Mouse (Mus musculus) neural tube, embryonic 13.5 days (tissue): Measurements from ENCODE around the gene Drg2. TPM values are rescaled to one million over a fixed set of nuclear protein-coding genes. Genes with fewer than 3 reads are reported as not detected.

Experiments
- ATAC-seq: fragments of 200-750 bp; cut with Nextera tagmentation; 2 replicates; pipeline ENCODE4 v1.8.0; 2017; ENCODE audit warnings: low read depth, mild to moderate bottlenecking, moderate TSS enrichment, moderate library complexity
- H3K27ac ChIP-seq: fragments of 300-500 bp; sonication (generic); replicated peaks from 2 replicates; pipeline ENCODE4 v1.5.1; 2015; ENCODE audit warnings: moderate library complexity, mild to moderate bottlenecking, inconsistent platforms
- H3K27me3 ChIP-seq: fragments of 300-500 bp; sonication (generic); 2 replicates; pipeline ENCODE4 v1.6.1; 2015; ENCODE audit warnings: mild to moderate bottlenecking, inconsistent platforms
- H3K36me3 ChIP-seq: fragments of 300-500 bp; sonication (generic); 2 replicates; pipeline ENCODE4 v1.6.1; 2015; ENCODE audit warnings: mild to moderate bottlenecking, inconsistent platforms
- H3K4me1 ChIP-seq: fragments of 300-500 bp; sonication (generic); replicated peaks from 2 replicates; pipeline ENCODE4 v1.6.1; 2015; ENCODE audit warnings: inconsistent platforms
- H3K4me2 ChIP-seq: fragments of 300-500 bp; sonication (generic); 2 replicates; pipeline ENCODE4 v1.6.1; 2015; ENCODE audit warnings: inconsistent platforms, mild to moderate bottlenecking, moderate library complexity
- H3K4me3 ChIP-seq: fragments of 300-500 bp; sonication (generic); 2 replicates; pipeline ENCODE4 v1.5.1; 2015; ENCODE audit warnings: mild to moderate bottlenecking, inconsistent platforms
- H3K9ac ChIP-seq: fragments of 300-500 bp; sonication (generic); 2 replicates; pipeline ENCODE4 v1.6.1; 2015; ENCODE audit warnings: moderate library complexity, mild to moderate bottlenecking, inconsistent platforms
- H3K9me3 ChIP-seq: fragments of 300-500 bp; sonication (generic); 2 replicates; pipeline ENCODE4 v1.6.1; 2016; ENCODE audit warnings: inconsistent platforms
- WGBS: fragments of 180-500 bp; shearing (Covaris S2); methylation state at CpG from one replicate; pipeline ENCODE4 v1.1.7; 2015; 5-methylcytosine and 5-hydroxymethylcytosine counted together
- polyA plus RNA-seq: library from polyadenylated mRNA; unstranded; fragments of >200 nt; fragmentation: Nextera tagmentation; extraction: Ambion mirVana; gene quantifications from 2 replicates; pipeline ENCODE4 v1.2.1, GENCODE M21; 2015

Drg2 gene
- 92.5 and 99.3 TPM in 2 replicates for polyA plus RNA-seq

GRCm38 (mm10) chr11:60454080-60454744 is at the start of gene Drg2:
Gene Drg2 (plus strand): TSS chr11:60454591.
- Histone ChIP-seq H3K4me3 (peak within 1 kb of the TSS; percentile 67), H3K4me2 (peak within 1 kb of the TSS; percentile 90), H3K27me3 (no peaks in the 10 kb centered on the region), H3K9ac (peak within 1 kb of the TSS; percentile 92), H3K4me1 (peaks cover 13% of the 10 kb centered on the region), H3K36me3 (peaks cover 34% of the 10 kb centered on the region), H3K27ac (peak within 1 kb of the TSS; percentile 64), H3K9me3 (no peaks in the 10 kb centered on the region)
- WGBS, result 5% methylated on average over 27 of the region's 27 CpGs
- peak; percentile 91 for ATAC-seq

- Histone ChIP-seq H3K27me3 (no peaks in the 10 kb centered on the region), H3K4me3 (no peak overlapping the region), H3K36me3 (peaks cover 79% of the 10 kb centered on the region), H3K9me3 (no peaks in the 10 kb centered on the region), H3K9ac (no peak overlapping the region), H3K27ac (no peak overlapping the region), H3K4me1 (no peaks in the 10 kb centered on the region), H3K4me2 (no peak overlapping the region)
- ATAC-seq, result no peak
- 95% methylated on average over 1 of the region's 1 CpGs for WGBS
Observed at GRCm38 (mm10) chr11:60406606-60407005, 47.8 kb upstream of the Drg2 start.

GRCm38 (mm10) chr11:60412173-60412572 is 42.2 kb upstream of the Drg2 start:
- Histone ChIP-seq H3K4me2 (no peak overlapping the region), H3K4me3 (no peak overlapping the region), H3K9me3 (no peaks in the 10 kb centered on the region), H3K27me3 (no peaks in the 10 kb centered on the region), H3K36me3 (peaks cover 24% of the 10 kb centered on the region), H3K9ac (no peak overlapping the region), H3K27ac (no peak overlapping the region), H3K4me1 (peaks cover 23% of the 10 kb centered on the region)
- ATAC-seq, result no peak
- WGBS, result 13% methylated on average over 3 of the region's 3 CpGs

GRCm38 (mm10) chr11:60412921-60413320 is 41.5 kb upstream of the Drg2 start:
- no peak overlapping the region for H3K27ac ChIP-seq
- H3K36me3 ChIP-seq, result peaks cover 16% of the 10 kb centered on the region
- WGBS, result 91% methylated on average over 2 of the region's 2 CpGs
- ATAC-seq, result no peak
- H3K9ac ChIP-seq, result no peak overlapping the region
- peaks cover 26% of the 10 kb centered on the region for H3K4me1 ChIP-seq
- H3K4me2 ChIP-seq, result no peak overlapping the region
- H3K9me3 ChIP-seq, result no peaks in the 10 kb centered on the region
- no peak overlapping the region for H3K4me3 ChIP-seq
- H3K27me3 ChIP-seq, result no peaks in the 10 kb centered on the region

- under 1% methylated on average over 21 of the region's 21 CpGs for WGBS
- ATAC-seq, result peak; percentile 57; the same call in 1 of the 2 replicates
- Histone ChIP-seq H3K27ac (peak overlapping the region; percentile 75), H3K27me3 (no peaks in the 10 kb centered on the region), H3K9me3 (no peaks in the 10 kb centered on the region), H3K9ac (peak overlapping the region; percentile 83), H3K36me3 (no peaks in the 10 kb centered on the region), H3K4me2 (peak overlapping the region; percentile 83), H3K4me1 (peaks cover 42% of the 10 kb centered on the region), H3K4me3 (peak overlapping the region; percentile 92)
Observed at GRCm38 (mm10) chr11:60416590-60416962, 37.8 kb upstream of the Drg2 start.

- H3K27me3 ChIP-seq, result no peaks in the 10 kb centered on the region
- under 1% methylated on average over 73 of the region's 81 CpGs for WGBS
- peak within 1 kb of the TSS; percentile 83 for H3K4me2 ChIP-seq
- H3K4me1 ChIP-seq, result peaks cover 42% of the 10 kb centered on the region
- H3K9me3 ChIP-seq, result no peaks in the 10 kb centered on the region
- H3K27ac ChIP-seq, result peak within 1 kb of the TSS; percentile 89
- peak within 1 kb of the TSS; percentile 92 for H3K4me3 ChIP-seq
- peak within 1 kb of the TSS; percentile 92 for H3K9ac ChIP-seq
- no peaks in the 10 kb centered on the region for H3K36me3 ChIP-seq
- ATAC-seq, result peak; percentile 97
Observed at GRCm38 (mm10) chr11:60416963-60417716, 37.3 kb upstream of the Drg2 start, which contains the start of gene Gid4. Gene Gid4 (plus strand): TSS chr11:60417145.

- peak; percentile 55 for ATAC-seq
- under 1% methylated on average over 36 of the region's 39 CpGs for WGBS
Observed at GRCm38 (mm10) chr11:60417717-60418472, 36.5 kb upstream of the Drg2 start, which contains the start of gene Atpaf2. Gene Atpaf2 (minus strand): TSS chr11:60418457.

GRCm38 (mm10) chr11:60418473-60418803 is 36.0 kb upstream of the Drg2 start:
- H3K4me2 ChIP-seq, result peak overlapping the region; percentile 83

More at GRCm38 (mm10) chr11:60417717-60418472, 36.5 kb upstream of the Drg2 start, which contains the start of gene Atpaf2:
- Histone ChIP-seq H3K4me1 (peaks cover 42% of the 10 kb centered on the region), H3K4me3 (peak within 1 kb of the TSS; percentile 92), H3K27ac (peak within 1 kb of the TSS; percentile 89), H3K4me2 (peak within 1 kb of the TSS; percentile 83), H3K27me3 (no peaks in the 10 kb centered on the region), H3K9me3 (no peaks in the 10 kb centered on the region), H3K36me3 (no peaks in the 10 kb centered on the region), H3K9ac (peak within 1 kb of the TSS; percentile 92)

GRCm38 (mm10) chr11:60422046-60422668 is 32.2 kb upstream of the Drg2 start:
- no peak overlapping the region for H3K27ac ChIP-seq
- no peak overlapping the region for H3K4me3 ChIP-seq

More at GRCm38 (mm10) chr11:60418473-60418803, 36.0 kb upstream of the Drg2 start:
- Histone ChIP-seq H3K27me3 (no peaks in the 10 kb centered on the region), H3K9me3 (no peaks in the 10 kb centered on the region), H3K9ac (peak overlapping the region; percentile 92), H3K4me3 (peak overlapping the region; percentile 92), H3K4me1 (peaks cover 42% of the 10 kb centered on the region), H3K36me3 (no peaks in the 10 kb centered on the region), H3K27ac (no peak overlapping the region)
- no peak for ATAC-seq
- 26% methylated on average over 6 of the region's 6 CpGs for WGBS

GRCm38 (mm10) chr11:60423006-60423405 is 31.4 kb upstream of the Drg2 start:
- no peak for ATAC-seq
- Histone ChIP-seq H3K27me3 (no peaks in the 10 kb centered on the region), H3K27ac (no peak overlapping the region), H3K4me3 (no peak overlapping the region), H3K9me3 (no peaks in the 10 kb centered on the region), H3K4me2 (no peak overlapping the region), H3K36me3 (peaks cover 23% of the 10 kb centered on the region), H3K9ac (no peak overlapping the region), H3K4me1 (peaks cover 16% of the 10 kb centered on the region)
- WGBS, result 31% methylated on average over 1 of the region's 1 CpGs

More at GRCm38 (mm10) chr11:60422046-60422668, 32.2 kb upstream of the Drg2 start:
- Histone ChIP-seq H3K9ac (no peak overlapping the region), H3K4me1 (peaks cover 18% of the 10 kb centered on the region), H3K4me2 (no peak overlapping the region), H3K36me3 (peaks cover 14% of the 10 kb centered on the region), H3K27me3 (no peaks in the 10 kb centered on the region), H3K9me3 (no peaks in the 10 kb centered on the region)
- WGBS, result 65% methylated on average over 6 of the region's 6 CpGs
- no peak for ATAC-seq

- WGBS, result 79% methylated on average over 1 of the region's 1 CpGs
- Histone ChIP-seq H3K4me3 (no peak overlapping the region), H3K9me3 (no peaks in the 10 kb centered on the region), H3K36me3 (peaks cover 43% of the 10 kb centered on the region), H3K9ac (no peak overlapping the region), H3K27me3 (no peaks in the 10 kb centered on the region), H3K4me2 (no peak overlapping the region), H3K4me1 (no peaks in the 10 kb centered on the region), H3K27ac (no peak overlapping the region)
- ATAC-seq, result no peak
Observed at GRCm38 (mm10) chr11:60426417-60426816, 28.0 kb upstream of the Drg2 start.
